Mouse (Mus musculus) A20 (cell line): ENCODE data around the gene Txn2.
A peak's percentile ranks its signal among the peaks of the same experiment; 100 is the strongest.

Experiments
- DNase-seq: peaks from one replicate; pipeline ENCODE4 v3.0.0-alpha.2; 2011; ENCODE audit warnings: low read depth, low spot score

Txn2 gene

DNA sequence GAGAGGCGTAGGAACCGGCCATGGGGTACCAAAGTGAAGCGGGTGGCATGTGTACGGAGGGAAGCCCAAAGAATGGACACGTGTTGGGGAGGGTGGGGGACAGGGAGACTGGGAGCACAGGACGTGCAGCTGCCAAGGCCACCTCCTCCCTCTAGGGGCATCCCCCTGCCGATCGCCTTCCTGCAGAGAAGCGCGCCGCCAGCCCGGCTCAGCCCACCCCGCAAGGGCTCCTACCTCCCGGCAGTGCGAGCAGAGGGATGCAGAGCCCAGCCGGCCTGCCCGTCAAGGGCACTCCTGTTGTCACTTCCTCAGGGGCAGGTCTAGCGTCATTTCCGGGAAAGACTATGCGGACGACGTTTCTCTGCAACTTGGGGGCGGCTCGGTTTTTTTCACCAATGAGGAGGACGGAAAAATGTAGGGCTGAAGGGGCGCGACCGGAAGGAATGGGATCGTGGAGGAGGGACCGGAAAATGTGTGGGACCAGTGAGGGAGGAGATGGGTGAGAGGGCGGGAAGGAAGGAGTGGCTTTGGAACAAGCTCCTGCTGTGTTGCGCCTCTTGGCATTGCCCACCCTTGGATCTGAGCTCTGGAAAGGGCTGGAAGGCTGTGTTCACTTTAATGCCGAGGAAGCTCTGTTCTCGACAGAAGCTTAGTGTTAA lies at the start of gene Txn2:
Gene Txn2 (minus strand): TSS at position 334 of the 659 bp plus-strand sequence.
- peak; percentile 99 for DNase-seq

- DNase-seq: no peak
These were observed 48.9 kb upstream of the Txn2 start for GRCm38 (mm10) chr15:77977663-77978062.

DNA sequence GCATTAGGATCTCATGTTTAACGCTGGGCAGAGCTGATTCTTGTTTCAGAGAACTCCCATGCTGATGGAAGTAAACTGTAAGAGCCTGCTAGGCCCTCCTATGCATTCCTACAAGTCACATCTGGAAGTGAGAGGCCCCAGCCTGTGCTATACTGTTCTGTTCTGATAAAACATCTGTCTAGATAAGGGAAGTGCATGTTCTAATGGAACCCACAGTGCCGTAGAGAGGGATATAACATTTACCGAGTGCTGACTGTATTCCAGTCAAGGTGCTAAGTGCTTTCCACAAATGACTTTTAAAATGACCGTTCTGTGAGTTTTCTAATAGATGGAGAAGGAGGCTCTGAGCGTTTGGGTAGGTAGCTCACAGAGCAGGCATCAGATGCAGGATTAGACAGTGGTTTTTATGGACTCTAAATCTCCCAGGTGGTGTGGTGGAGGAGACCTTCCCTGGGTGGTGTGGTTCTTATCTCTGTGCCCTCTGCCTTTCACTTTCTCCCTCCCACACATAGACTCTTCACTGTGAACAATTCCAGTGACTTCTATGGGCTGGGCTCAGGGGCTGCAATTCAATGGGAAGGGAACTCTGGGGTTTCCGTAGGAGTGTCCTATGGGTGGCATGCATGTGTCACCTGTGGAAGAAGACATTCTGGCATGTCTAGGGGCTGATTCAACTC lies 45.5 kb upstream of the Txn2 start:
- DNase-seq: no peak

DNA sequence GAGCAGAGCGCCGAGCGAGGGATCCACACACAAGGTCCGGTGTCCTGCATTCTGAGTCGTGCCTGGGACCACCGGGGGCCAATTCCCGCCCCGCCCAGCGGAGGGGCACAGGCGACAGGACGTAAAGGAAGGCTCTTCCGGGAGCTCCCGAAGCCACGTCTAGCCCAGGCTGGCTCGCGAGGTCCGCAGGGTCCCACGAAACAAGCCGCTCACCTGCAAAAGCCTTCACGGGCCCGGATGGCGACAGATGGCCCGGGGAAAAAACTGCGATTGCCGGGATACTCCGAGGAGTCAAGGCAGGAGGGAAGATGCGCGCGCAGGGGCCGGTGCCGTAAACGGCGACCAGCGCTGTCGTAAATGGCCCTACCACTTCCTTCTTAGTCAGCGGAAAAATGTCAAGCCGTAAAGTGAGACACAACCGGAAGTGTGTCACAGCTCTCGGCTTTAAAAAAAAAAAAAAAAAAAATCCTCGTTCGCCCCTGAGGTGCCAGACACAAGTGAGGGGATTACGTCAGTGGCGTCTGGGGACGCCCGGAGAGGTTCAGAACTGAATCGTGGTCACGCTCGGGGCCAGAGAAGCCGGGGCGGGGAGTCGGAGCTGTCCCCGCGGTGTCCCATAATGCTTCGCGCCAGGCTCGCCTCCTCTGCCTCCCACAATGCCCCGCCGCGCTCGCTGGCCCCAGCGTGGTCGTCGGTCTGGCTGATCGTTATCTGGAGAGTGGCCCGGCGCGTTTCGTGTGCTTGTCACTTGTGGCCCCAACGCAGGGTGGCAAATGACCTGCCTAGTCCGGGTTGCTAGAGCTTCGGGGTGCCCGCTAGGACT lies 41.9 kb upstream of the Txn2 start, which contains the start of gene Eif3d:
Gene Eif3d (minus strand): TSS at position 344 of the 823 bp plus-strand sequence.
- DNase-seq: peak; percentile 97

GRCm38 (mm10) chr15:77969940-77970469 lies 41.2 kb upstream of the Txn2 start:
- no peak for DNase-seq

DNA sequence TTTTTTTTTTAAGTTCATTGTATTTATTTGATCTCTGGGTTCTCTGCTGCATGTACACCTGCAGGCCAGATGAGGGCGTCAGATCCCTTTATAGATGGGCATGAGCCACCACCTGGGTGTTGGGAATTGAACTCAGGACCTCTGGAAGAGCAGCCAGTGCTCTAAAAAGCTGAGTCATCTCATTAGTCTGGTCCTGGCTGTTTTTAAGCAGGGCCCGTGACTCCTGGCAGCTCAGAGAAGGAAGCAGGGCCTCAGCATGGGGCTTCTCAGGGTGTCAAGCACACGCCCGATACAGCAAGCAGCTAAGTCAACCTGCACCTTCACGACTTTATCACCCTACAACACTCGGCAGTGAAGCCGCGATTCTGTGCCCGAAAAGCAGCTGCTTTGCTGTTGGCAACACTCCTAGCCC lies 36.3 kb upstream of the Txn2 start:
- no peak for DNase-seq

- DNase-seq: no peak
These were observed 33.6 kb upstream of the Txn2 start for GRCm38 (mm10) chr15:77962447-77962846.

GRCm38 (mm10) chr15:77960693-77961092 lies 31.9 kb upstream of the Txn2 start:
- no peak for DNase-seq

- peak; percentile 30 for DNase-seq
These were observed 29.3 kb upstream of the Txn2 start for GRCm38 (mm10) chr15:77958071-77958470.

GRCm38 (mm10) chr15:77957625-77958024 lies 28.8 kb upstream of the Txn2 start:
- DNase-seq: peak; percentile 17

- peak; percentile 93 for DNase-seq
These were observed 27.6 kb upstream of the Txn2 start, which contains the start of gene Foxred2 for GRCm38 (mm10) chr15:77956404-77956901. TSS of gene Foxred2 (minus strand) at chr15:77956722.

- DNase-seq: no peak
These were observed 26.9 kb upstream of the Txn2 start for GRCm38 (mm10) chr15:77955440-77956403.

GRCm38 (mm10) chr15:77954362-77954761 lies 25.6 kb upstream of the Txn2 start:
- DNase-seq: no peak

DNA sequence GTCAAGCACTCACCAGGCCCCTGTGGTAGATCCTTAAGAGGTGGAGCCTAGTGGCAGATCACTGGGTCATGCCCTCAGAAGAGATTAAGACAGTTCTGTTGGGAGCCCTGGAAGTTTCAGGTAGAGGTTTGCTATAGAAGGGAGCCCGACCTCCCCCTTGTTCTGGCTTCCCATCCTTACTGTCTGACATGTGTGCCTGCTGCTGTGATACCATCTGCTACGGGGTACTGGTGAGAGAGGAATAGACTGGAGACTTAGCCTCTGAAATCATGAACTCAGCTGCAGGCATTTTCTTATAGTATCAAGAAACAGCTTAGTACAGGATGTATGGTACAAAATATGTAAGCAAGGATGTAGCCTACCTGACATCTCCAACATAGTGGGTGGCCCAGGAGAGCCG lies 24.1 kb upstream of the Txn2 start:
- no peak for DNase-seq

DNA sequence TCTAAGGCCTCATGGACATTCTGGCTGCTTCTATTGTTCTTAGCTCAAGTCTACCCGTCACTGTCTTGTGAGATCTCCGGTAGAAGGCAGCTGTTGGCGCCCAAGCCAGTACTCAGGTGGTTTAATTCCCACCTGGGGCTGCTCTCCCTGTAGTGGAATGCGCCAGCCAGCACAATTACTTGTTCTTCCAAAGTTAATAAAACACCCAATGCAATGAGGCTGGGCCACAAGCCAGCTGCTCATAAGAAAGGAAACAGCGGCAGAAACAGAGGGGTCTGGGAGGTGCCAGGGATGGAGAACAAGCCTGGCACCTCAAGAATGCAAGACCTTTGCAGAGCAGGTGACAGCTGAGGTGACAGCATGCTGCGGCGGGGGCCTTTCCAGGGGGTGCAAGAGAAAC lies 20.3 kb upstream of the Txn2 start:
- no peak for DNase-seq

GRCm38 (mm10) chr15:77945711-77946110 lies 16.9 kb upstream of the Txn2 start:
- DNase-seq: no peak

DNA sequence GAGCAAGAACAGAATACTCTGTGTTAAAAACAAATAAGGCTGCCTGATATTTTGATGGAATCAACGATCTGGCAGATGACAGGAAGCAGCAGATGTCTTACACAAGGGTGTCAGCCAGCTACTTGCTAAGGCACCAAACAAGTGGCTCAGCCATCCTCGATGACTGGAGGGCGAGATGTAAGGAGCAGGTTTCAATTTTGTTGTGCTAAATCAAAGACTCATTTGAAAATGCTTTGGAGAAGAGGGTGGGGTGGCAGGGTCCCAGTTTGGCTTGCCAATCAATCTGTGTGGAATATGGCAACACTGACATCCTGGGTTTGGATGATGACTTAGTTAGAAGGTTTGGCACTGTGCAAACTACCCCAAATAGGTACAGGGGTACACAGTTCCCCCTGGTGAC lies 12.8 kb upstream of the Txn2 start:
- DNase-seq: no peak

GRCm38 (mm10) chr15:77938516-77938915 lies 9.7 kb upstream of the Txn2 start:
- no peak for DNase-seq

DNA sequence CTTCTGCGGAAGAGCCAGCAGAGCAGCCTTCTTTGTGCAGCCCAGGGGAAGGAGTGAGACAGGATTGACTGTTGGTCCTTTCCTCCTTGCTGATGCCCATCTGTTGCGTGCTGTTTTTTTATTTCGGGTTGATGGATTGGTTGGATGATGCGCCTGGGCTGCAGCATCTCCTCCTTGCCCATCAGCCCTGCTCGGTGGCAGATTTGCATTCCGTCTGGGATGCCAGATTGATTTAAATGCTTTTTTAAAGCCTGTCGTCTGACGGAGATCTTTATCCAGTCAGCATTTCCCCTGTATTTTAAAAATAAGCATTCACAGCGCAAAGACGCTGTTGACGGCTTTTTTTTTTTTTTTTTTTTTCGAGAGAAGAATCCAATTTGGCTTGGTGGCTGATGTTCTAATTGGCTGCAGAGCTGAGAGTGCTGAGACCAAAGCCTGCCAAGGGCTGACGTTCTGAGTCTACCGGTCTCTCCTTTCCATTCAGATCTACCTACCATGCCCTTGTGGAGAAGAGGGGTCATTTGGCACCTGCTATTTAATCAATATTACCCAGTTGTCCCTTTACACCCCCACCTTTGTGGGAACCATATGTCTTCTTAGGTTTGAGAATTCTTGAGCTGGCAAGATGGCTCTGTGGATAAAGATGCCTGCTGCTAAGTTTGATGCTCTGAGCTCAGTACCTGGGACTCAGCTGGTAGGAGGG lies 7.0 kb upstream of the Txn2 start:
- DNase-seq: no peak

- DNase-seq: no peak
These were observed 6.2 kb upstream of the Txn2 start for GRCm38 (mm10) chr15:77934968-77935367.
